Mouse (Mus musculus) olfactory bulb, adult 2 months (tissue): ENCODE results near the gene Stpg3.

Source experiments
- CTCF ChIP-seq: fragments of 200-500 bp; IDR thresholded peaks from 2 replicates; pipeline ENCODE4 v1.5.1; 2012; ENCODE audit warnings: low read depth, mild to moderate bottlenecking, low read length, moderate library complexity; ENCODE audit not compliant: insufficient read depth
- POLR2A ChIP-seq: fragments of 200-500 bp; IDR thresholded peaks from 2 replicates; pipeline ENCODE4 v1.6.1; 2012; ENCODE audit warnings: mild to moderate bottlenecking, low read depth, low read length, moderate library complexity; ENCODE audit not compliant: insufficient read depth

DNA sequence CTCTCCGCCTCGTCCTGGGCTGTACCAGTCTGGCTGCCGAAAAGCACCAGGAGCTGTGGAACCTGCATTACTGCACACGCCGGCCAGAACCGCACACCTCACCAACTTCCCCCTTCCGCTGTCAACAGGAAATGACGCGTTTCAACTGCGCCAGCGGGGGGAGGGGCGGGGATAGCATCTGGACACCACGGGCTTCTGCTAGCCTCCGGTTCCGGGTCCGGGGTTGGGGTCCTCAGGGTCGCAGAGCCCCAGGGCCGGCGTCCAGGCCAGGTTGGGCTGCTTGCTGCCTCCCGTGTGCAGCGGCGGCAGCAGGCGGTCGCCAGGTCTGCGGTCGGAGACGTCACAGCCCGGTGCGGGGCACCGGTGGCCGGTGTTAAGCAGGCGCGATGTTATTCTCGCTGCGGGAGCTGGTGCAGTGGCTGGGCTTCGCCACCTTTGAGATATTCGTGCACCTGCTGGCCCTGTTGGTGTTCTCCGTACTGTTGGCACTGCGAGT, 40.9 kb upstream of the Stpg3 start, which contains the start of gene Tmem203:
- TF ChIP-seq CTCF (no peak), POLR2A (peak; percentile 64)
